In the genomic region with DNA sequence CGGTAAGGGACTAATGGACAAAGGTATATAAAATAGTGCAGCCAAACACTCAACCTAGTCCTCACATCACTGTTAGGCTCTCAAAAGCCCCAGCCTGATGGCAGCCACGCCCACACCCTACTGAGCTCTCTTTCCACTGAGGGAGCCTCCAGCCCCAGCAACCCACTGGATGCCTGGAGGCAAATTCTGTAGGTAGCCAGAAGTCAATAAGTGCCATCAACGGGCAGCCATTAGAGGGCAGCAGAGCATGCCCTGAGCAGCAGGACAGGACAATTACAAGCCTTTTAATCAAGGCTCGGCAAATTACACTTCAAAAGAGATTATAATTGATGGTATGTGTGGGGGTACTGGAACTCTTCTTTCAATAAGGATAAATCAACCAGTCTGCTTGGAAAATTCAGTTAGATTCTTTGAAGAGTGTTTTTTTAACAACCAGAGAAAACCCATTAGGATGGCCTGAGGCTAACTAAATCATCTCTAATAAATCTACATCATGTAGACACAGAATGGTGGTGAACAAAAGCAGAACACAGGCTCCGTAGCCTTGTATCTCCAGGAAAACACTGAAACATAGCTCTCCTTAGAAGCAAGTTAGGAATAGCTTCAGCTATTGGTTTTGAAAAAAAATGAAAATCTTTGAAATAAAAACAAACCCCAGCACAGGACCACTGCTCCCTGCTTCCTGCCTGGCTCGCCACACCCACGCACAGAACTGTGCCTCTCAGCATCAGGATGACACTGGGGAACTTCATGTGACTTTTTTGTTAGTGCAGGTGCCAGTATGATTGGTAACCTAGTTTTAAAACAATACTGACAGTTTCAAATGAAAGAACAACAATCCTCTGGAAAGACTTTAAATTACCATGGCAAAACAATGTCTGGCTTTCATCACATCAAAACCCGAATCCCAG, we compare ENCODE assay signal across 8 mouse cellular contexts. TPM values are rescaled to one million over a fixed set of nuclear protein-coding genes. Genes with fewer than 3 reads are reported as not detected.
A peak's percentile ranks its signal among the peaks of the same experiment; 100 is the strongest.
DNase-seq lines count a peak whose midpoint lies in the region; ATAC-seq lines count a peak whose summit lies in the region.

No protein-coding gene starts in this region.

- peak; percentile 66 for DNase-seq in urinary bladder, postnatal 14 days (ENCODE audit: low spot score)
- DNase-seq in urinary bladder, adult 2 months (ENCODE audit: low spot score) = no peak
- DNase-seq in c-Kit-positive CD71-positive TER-119-positive erythroid progenitor cells, embryonic 14.5 days (ENCODE audit: low spot score) = peak; percentile 12
- peak; percentile 59 for DNase-seq in lung, postnatal 10 days
- DNase-seq in retina, postnatal 7 days (ENCODE audit: low read depth, low spot score) = peak; percentile 50

- H3K27ac ChIP-seq in forebrain, embryonic 16.5 days (ENCODE audit: low read length) = no peak overlapping the region
- no peak overlapping the region for H3K27ac ChIP-seq in intestine, embryonic 16.5 days (ENCODE audit: low read length)

- ATAC-seq in forebrain, embryonic 16.5 days = peak; percentile 58
- peak; percentile 31; the same call in 1 of the 2 replicates for ATAC-seq in intestine, embryonic 16.5 days
- ATAC-seq in erythroblast, adult 5-6 weeks (replicated peaks; ENCODE audit: low FRiP score, poor library complexity, severe bottlenecking) = no peak

- peaks cover 17% of the 10 kb centered on the region for H3K4me1 ChIP-seq in forebrain, embryonic 16.5 days (replicated peaks; ENCODE audit: control insufficient read depth, insufficient read depth, low read length)
- H3K4me1 ChIP-seq in intestine, embryonic 16.5 days (ENCODE audit: control insufficient read depth, insufficient read depth, low read length) = no peaks in the 10 kb centered on the region

- H3K36me3 ChIP-seq in forebrain, embryonic 16.5 days (ENCODE audit: control insufficient read depth, insufficient read depth) = no peaks in the 10 kb centered on the region
- no peaks in the 10 kb centered on the region for H3K36me3 ChIP-seq in intestine, embryonic 16.5 days (ENCODE audit: control insufficient read depth, insufficient read depth, low read length)

- H3K9me3 ChIP-seq in forebrain, embryonic 16.5 days (ENCODE audit: control insufficient read depth, low read length) = no peaks in the 10 kb centered on the region
- no peaks in the 10 kb centered on the region for H3K9me3 ChIP-seq in intestine, embryonic 16.5 days (ENCODE audit: control insufficient read depth, low read length)

- no peak overlapping the region for H3K4me3 ChIP-seq in forebrain, embryonic 16.5 days (replicated peaks; ENCODE audit: low read length)
- no peak overlapping the region for H3K4me3 ChIP-seq in intestine, embryonic 16.5 days (ENCODE audit: low read length)

- H3K4me2 ChIP-seq in forebrain, embryonic 16.5 days (ENCODE audit: low read length) = no peak overlapping the region
- H3K4me2 ChIP-seq in intestine, embryonic 16.5 days (ENCODE audit: low read depth, low read length) = no peak overlapping the region

- no peaks in the 10 kb centered on the region for H3K27me3 ChIP-seq in forebrain, embryonic 16.5 days (replicated peaks; ENCODE audit: control insufficient read depth, insufficient read depth, low read length)
- no peaks in the 10 kb centered on the region for H3K27me3 ChIP-seq in intestine, embryonic 16.5 days (replicated peaks; ENCODE audit: control insufficient read depth, insufficient read depth, low read length)

- WGBS in forebrain, embryonic 16.5 days = 39% methylated on average over 8 of the region's 8 CpGs
- WGBS in intestine, embryonic 16.5 days = 34% methylated on average over 8 of the region's 8 CpGs

- no peak overlapping the region for H3K9ac ChIP-seq in forebrain, embryonic 16.5 days (replicated peaks; ENCODE audit: low read depth, low read length)
- no peak overlapping the region for H3K9ac ChIP-seq in intestine, embryonic 16.5 days (ENCODE audit: low read depth, low read length)

RNA-seq across cellular contexts. Expression of a gene that starts 30.4 kb away (rescaled TPM):
- polyA plus RNA-seq in urinary bladder, adult 2 months (2012; rRNA removed) = 19.1 and 21.2 TPM in 2 replicates
- polyA plus RNA-seq in forebrain, embryonic 16.5 days (2015; fragmentation: Nextera tagmentation; extraction: Ambion mirVana) = 38.4 and 45.4 TPM in 2 replicates
- 10.9 and 11.6 TPM in 2 replicates for polyA plus RNA-seq in intestine, embryonic 16.5 days (2015; fragmentation: Nextera tagmentation; extraction: Ambion mirVana)
- 0.38 TPM in 1 of 2 replicates, not detected in the other for total RNA-seq in erythroblast, adult 5-6 weeks (2015; ENCODE audit: low replicate concordance)
- total RNA-seq in erythroblast, adult 5-6 weeks (2017; ENCODE audit: low replicate concordance) = 0.51 and 0.70 TPM in 2 replicates
